Mouse (Mus musculus) hindbrain, postnatal 0 days (tissue): ENCODE measurements at regions not wholly inside any gene's neighbourhood (a gene's known extent, or its start where the extent isn't known, plus 50 kb on each side); places are given as distances from the start of the nearest gene placed in this dataset.

Experiments used
- ATAC-seq: fragments of 200-750 bp; cut with Nextera tagmentation; 2 replicates; pipeline ENCODE4 v1.8.0; 2017; ENCODE audit warnings: mild to moderate bottlenecking, moderate TSS enrichment, moderate library complexity
- DNase-seq: peaks from one replicate; pipeline ENCODE4 v3.0.0-alpha.2; 2015; ENCODE audit warnings: low spot score
- H3K27ac ChIP-seq: fragments of 300-500 bp; sonication (generic); 2 replicates; pipeline ENCODE4 v1.5.1; 2014; ENCODE audit warnings: mild to moderate bottlenecking
- H3K27me3 ChIP-seq: fragments of 300-500 bp; sonication (generic); 2 replicates; pipeline ENCODE4 v1.6.1; 2014; ENCODE audit warnings: low read length, mixed read lengths; ENCODE audit not compliant: insufficient read depth
- H3K36me3 ChIP-seq: fragments of 300-500 bp; sonication (generic); 2 replicates; pipeline ENCODE4 v1.6.1; 2014; ENCODE audit warnings: low read length, mixed read lengths; ENCODE audit not compliant: insufficient read depth
- H3K4me1 ChIP-seq: fragments of 300-500 bp; sonication (generic); 2 replicates; pipeline ENCODE4 v1.6.1; 2014; ENCODE audit warnings: antibody characterized with exemption, low read length, mixed read lengths; ENCODE audit not compliant: insufficient read depth
- H3K4me2 ChIP-seq: fragments of 300-500 bp; sonication (generic); 2 replicates; pipeline ENCODE4 v1.6.1; 2014; ENCODE audit warnings: low read depth, mild to moderate bottlenecking, low read length, moderate library complexity, mixed read lengths
- H3K4me3 ChIP-seq: fragments of 300-500 bp; sonication (generic); 2 replicates; pipeline ENCODE4 v1.5.1; 2014; ENCODE audit warnings: low read length
- H3K9ac ChIP-seq: fragments of 300-500 bp; sonication (generic); replicated peaks from 2 replicates; pipeline ENCODE4 v1.6.1; 2014; ENCODE audit warnings: mild to moderate bottlenecking, low read length, moderate library complexity, mixed read lengths
- H3K9me3 ChIP-seq: fragments of 300-500 bp; sonication (generic); 2 replicates; pipeline ENCODE4 v1.6.1; 2016; ENCODE audit warnings: low read length, mixed read lengths
- CTCF ChIP-seq: IDR thresholded peaks from 2 replicates; pipeline ENCODE4 v1.5.1; 2016; ENCODE audit warnings: antibody characterized with exemption, control low read depth, low read depth
- WGBS: fragments of 180-500 bp; shearing (Covaris S2); extraction: QIAGEN DNeasy Blood & Tissue Kit; methylation state at CpG from one replicate; pipeline ENCODE4 v1.1.7; 2014; 5-methylcytosine and 5-hydroxymethylcytosine counted together

DNA sequence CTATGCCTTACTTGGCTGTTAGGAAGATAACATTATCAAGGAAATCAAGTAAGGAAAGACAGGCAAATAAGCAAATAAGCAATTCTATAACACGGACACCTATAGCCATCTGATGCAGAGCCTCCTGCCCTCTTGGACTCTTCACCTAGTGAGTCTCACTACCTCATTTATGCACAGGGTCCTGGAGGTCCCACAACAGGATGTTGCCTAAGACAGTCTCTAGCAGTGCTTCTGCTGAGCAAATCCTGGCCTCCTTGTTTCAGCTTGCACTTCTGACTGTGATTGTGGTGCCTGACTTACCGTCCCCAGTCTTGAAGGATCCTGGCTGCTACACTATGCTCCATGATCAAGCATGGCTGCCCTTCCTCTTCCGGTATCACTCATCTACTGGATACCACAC lies 518.5 kb upstream of the Arid1b start:
- H3K9ac ChIP-seq, result no peak overlapping the region
- TF ChIP-seq CTCF, result no peak
- ATAC-seq (no peak), DNase-seq (no peak)
- no peak overlapping the region for H3K27ac ChIP-seq
- 94% methylated on average over 3 of the region's 3 CpGs for WGBS
- no peaks in the 10 kb centered on the region for H3K9me3 ChIP-seq
- H3K4me3 ChIP-seq, result no peak overlapping the region
- H3K4me1 ChIP-seq, result no peaks in the 10 kb centered on the region
- H3K4me2 ChIP-seq, result no peak overlapping the region
- H3K36me3 ChIP-seq, result no peaks in the 10 kb centered on the region
- no peaks in the 10 kb centered on the region for H3K27me3 ChIP-seq

DNA sequence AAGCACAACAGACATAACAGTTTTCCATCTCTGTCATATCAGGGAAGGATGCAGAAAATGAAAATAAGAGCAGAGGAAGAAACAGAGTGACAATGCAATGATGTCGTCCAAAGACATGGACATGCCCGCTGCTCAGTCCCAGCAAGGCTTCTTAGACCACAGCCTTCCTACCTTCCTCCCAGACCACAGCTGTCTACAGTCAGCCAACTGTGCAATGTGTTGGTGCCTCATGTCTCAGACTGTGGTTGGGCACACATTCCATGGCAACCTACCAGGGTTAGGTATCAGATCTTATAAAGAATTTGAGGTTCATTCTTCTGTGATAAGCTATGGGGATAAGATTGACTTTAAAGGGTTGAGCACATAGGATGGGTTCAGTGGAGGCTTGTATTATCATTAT lies 499.7 kb upstream of the Arid1b start:
- Histone ChIP-seq H3K27ac (no peak overlapping the region), H3K9ac (no peak overlapping the region), H3K9me3 (no peaks in the 10 kb centered on the region), H3K27me3 (no peaks in the 10 kb centered on the region), H3K36me3 (no peaks in the 10 kb centered on the region), H3K4me3 (no peak overlapping the region), H3K4me2 (no peak overlapping the region), H3K4me1 (no peaks in the 10 kb centered on the region)
- WGBS, result 94% methylated on average over 2 of the region's 2 CpGs
- no peak for TF ChIP-seq CTCF
- no peak for DNase-seq
- ATAC-seq, result no peak

DNA sequence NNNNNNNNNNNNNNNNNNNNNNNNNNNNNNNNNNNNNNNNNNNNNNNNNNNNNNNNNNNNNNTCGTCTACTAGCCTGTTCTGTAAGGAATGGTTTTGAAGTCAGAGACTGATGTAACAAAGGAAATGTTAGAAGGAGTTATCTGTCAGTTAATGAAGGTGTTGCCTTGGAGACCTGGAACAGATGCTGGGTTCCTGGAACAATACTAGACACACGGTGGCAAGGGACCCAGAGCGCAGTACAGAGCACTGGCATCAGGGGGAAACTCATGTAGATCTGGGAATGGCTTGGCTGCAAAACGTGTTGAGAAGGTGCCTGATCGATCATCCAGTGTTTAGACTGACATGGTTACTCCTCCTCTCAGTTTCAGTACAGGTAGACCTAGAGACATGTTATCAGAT lies 493.6 kb upstream of the Arid1b start:
- Histone ChIP-seq H3K4me2 (no peak overlapping the region), H3K36me3 (no peaks in the 10 kb centered on the region), H3K27ac (no peak overlapping the region), H3K4me3 (no peak overlapping the region), H3K9ac (no peak overlapping the region), H3K9me3 (0 out of 2 replicates have a peak, but pooled peaks cover 2% of the 10 kb centered on the region), H3K27me3 (no peaks in the 10 kb centered on the region), H3K4me1 (no peaks in the 10 kb centered on the region)
- TF ChIP-seq CTCF, result no peak
- DNase-seq, result peak; percentile 20
- WGBS, result 56% methylated on average over 5 of the region's 5 CpGs
- no peak for ATAC-seq

DNA sequence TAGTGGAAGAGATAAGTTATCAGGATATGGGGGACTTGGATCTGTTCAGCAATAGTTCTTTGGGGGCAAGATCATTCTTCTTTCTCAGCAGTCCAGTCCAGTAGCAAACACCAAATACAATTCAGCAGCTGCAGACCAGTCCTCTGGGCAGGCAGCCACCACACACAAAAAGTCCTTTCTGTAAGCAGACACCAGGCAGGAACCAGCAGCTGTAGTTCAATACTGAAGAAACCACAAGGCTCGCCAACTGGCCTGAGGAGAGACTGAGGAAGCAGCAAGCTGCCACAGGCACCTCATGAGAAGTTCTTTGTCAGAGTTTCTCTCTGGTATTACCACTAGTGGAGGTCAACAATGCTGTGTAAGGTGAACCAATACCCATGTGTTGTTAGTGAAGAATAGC lies 493.1 kb upstream of the Arid1b start:
- no peak for ATAC-seq
- 0 out of 2 replicates have a peak, but pooled peaks cover 2% of the 10 kb centered on the region for H3K9me3 ChIP-seq
- peak; percentile 42 for DNase-seq
- no peaks in the 10 kb centered on the region for H3K27me3 ChIP-seq
- no peaks in the 10 kb centered on the region for H3K4me1 ChIP-seq
- no peak for TF ChIP-seq CTCF
- H3K9ac ChIP-seq, result no peak overlapping the region
- no peaks in the 10 kb centered on the region for H3K36me3 ChIP-seq
- WGBS, result 50% methylated on average over 1 of the region's 1 CpGs
- H3K4me3 ChIP-seq, result no peak overlapping the region
- no peak overlapping the region for H3K4me2 ChIP-seq
- H3K27ac ChIP-seq, result no peak overlapping the region

DNA sequence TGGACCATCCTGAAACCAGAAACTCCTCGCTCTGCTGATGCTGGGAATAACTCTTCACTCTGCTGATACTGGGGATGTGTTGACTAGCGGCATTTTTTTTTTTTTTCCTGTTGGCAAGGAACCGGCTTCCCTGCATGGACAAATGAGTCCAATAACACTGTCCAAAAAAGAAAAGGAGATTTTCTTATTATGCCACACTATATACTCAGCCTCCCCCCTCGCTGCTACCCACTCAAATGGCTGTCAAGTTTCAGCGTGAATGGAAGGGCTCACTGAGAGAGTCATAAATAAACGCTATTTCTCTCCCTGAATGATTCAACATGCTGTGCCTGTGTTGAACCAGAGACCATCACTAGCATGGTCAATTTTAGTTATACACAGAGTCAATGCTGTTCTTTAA lies 489.2 kb upstream of the Arid1b start:
- DNase-seq, result peak; percentile 17
- Histone ChIP-seq H3K4me1 (no peaks in the 10 kb centered on the region), H3K27ac (no peak overlapping the region), H3K27me3 (no peaks in the 10 kb centered on the region), H3K9me3 (0 out of 2 replicates have a peak, but pooled peaks cover 2% of the 10 kb centered on the region), H3K36me3 (no peaks in the 10 kb centered on the region), H3K4me2 (no peak overlapping the region), H3K9ac (no peak overlapping the region), H3K4me3 (no peak overlapping the region)
- TF ChIP-seq CTCF, result no peak
- ATAC-seq, result no peak
- WGBS, result 47% methylated on average over 6 of the region's 6 CpGs

DNA sequence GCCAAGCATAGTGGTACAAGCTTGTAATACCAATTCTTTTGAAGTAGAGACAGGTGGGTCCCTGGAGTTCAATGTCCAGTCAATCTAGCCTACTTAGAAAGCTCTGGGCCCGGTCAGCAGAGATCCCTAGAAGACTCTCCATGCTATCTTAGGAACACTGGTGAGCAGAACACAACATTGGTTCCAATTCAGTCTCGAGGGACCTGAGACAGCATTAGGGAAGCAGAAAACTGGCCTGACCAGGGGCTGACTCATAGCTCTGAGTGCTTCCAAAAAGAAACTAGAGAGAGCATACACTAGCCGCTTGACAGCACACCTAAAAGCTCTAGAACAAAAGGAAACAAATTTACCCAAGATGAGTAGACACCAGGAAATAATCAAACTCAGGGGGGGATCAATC lies 484.6 kb upstream of the Arid1b start:
- Histone ChIP-seq H3K4me3 (no peak overlapping the region), H3K9me3 (no peaks in the 10 kb centered on the region), H3K27me3 (no peaks in the 10 kb centered on the region), H3K9ac (no peak overlapping the region), H3K27ac (no peak overlapping the region), H3K36me3 (no peaks in the 10 kb centered on the region), H3K4me1 (no peaks in the 10 kb centered on the region), H3K4me2 (no peak overlapping the region)
- DNase-seq (no peak), ATAC-seq (no peak)
- 63% methylated on average over 3 of the region's 3 CpGs for whole genome bisulfite sequencing
- no peak for TF ChIP-seq CTCF

DNA sequence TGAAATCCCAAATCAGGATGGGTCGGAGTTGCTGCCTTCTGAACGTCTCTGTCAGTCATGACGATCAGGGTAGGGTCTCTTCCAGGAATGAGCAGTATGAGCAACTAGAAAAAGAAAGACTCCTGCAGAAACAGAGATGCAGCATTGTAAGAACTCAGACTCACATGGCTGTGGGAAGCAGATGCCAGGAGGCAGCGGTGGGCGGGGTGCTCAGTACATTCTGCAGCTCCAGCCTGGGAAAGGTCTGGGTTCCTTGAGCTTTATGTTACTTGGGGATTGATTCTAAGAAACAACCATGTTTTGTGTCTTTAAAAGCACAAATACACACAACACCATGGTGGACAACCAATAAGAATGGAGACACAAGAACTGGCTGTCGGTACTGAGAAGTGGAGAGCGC lies 478.0 kb upstream of the Arid1b start:
- H3K36me3 ChIP-seq, result no peaks in the 10 kb centered on the region
- no peak overlapping the region for H3K4me3 ChIP-seq
- ATAC-seq (no peak), DNase-seq (no peak)
- no peak overlapping the region for H3K4me2 ChIP-seq
- no peak for TF ChIP-seq CTCF
- no peaks in the 10 kb centered on the region for H3K27me3 ChIP-seq
- H3K4me1 ChIP-seq, result peaks cover 5% of the 10 kb centered on the region; the same call in 1 of the 2 replicates
- no peak overlapping the region for H3K9ac ChIP-seq
- H3K9me3 ChIP-seq, result no peaks in the 10 kb centered on the region
- 68% methylated on average over 7 of the region's 7 CpGs for WGBS
- peak overlapping the region; percentile 32; the same call in 1 of the 2 replicates for H3K27ac ChIP-seq
